Mouse (Mus musculus) C2C12 (cell line): ENCODE data around the gene 9330161L09Rik.

Experiments used
- CTCF ChIP-seq: IDR thresholded peaks from one replicate; pipeline ENCODE4 v1.5.1; 2011; ENCODE audit not compliant: control insufficient read depth, insufficient read depth, insufficient read length
- USF1 ChIP-seq: IDR thresholded peaks from one replicate; pipeline ENCODE4 v1.6.1; 2011; ENCODE audit warnings: low read depth, mild to moderate bottlenecking, control low read depth, moderate library complexity

GRCm38 (mm10) chr12:103433430-103433829 lies 25.8 kb upstream of the 9330161L09Rik start:
- TF ChIP-seq CTCF (no peak), USF1 (no peak)
